Mouse (Mus musculus) midbrain, embryonic 15.5 days (tissue): ENCODE data around the gene Bola2. TPM values are rescaled to one million over a fixed set of nuclear protein-coding genes. Genes with fewer than 3 reads are reported as not detected.
"Not testable (repeated sequence)": the region's sequence is repeated elsewhere in the genome, so short reads cannot be mapped to it uniquely, and the experiment has no call there.

Source experiments
- ATAC-seq: fragments of 200-750 bp; cut with Nextera tagmentation; replicated peaks from 2 replicates; pipeline ENCODE4 v1.8.0; 2017; ENCODE audit warnings: moderate TSS enrichment
- H3K27ac ChIP-seq: fragments of 300-500 bp; sonication (generic); 2 replicates; pipeline ENCODE4 v1.5.1; 2015; ENCODE audit warnings: mild to moderate bottlenecking, inconsistent platforms
- H3K27me3 ChIP-seq: fragments of 300-500 bp; sonication (generic); replicated peaks from 2 replicates; pipeline ENCODE4 v1.6.1; 2015; ENCODE audit warnings: inconsistent platforms
- H3K36me3 ChIP-seq: fragments of 300-500 bp; sonication (generic); replicated peaks from 2 replicates; pipeline ENCODE4 v1.6.1; 2015; ENCODE audit warnings: inconsistent platforms
- H3K4me1 ChIP-seq: fragments of 300-500 bp; sonication (generic); 2 replicates; pipeline ENCODE4 v1.6.1; 2015; ENCODE audit warnings: inconsistent platforms
- H3K4me2 ChIP-seq: fragments of 300-500 bp; sonication (generic); 2 replicates; pipeline ENCODE4 v1.6.1; 2015; ENCODE audit warnings: inconsistent platforms, mild to moderate bottlenecking, moderate library complexity
- H3K4me3 ChIP-seq: fragments of 300-500 bp; sonication (generic); 2 replicates; pipeline ENCODE4 v1.5.1; 2015; ENCODE audit warnings: mild to moderate bottlenecking, inconsistent platforms
- H3K9ac ChIP-seq: fragments of 300-500 bp; sonication (generic); 2 replicates; pipeline ENCODE4 v1.6.1; 2015; ENCODE audit warnings: mild to moderate bottlenecking, inconsistent platforms
- H3K9me3 ChIP-seq: fragments of 300-500 bp; sonication (generic); 2 replicates; pipeline ENCODE4 v1.6.1; 2016; ENCODE audit warnings: inconsistent platforms
- WGBS: fragments of 180-500 bp; shearing (Covaris S2); methylation state at CpG from one replicate; pipeline ENCODE4 v1.1.7; 2015; ENCODE audit warnings: mixed read lengths; 5-methylcytosine and 5-hydroxymethylcytosine counted together
- polyA plus RNA-seq: library from polyadenylated mRNA; unstranded; fragments of >200 nt; fragmentation: Nextera tagmentation; extraction: Ambion mirVana; gene quantifications from 2 replicates; pipeline ENCODE4 v1.2.1, GENCODE M21; 2015

Bola2 gene
- polyA plus RNA-seq, 1 experiment from 2014 or later, result 126 TPM

GRCm38 (mm10) chr7:126721635-126722034 is 26.4 kb downstream of the Bola2 start:
- ATAC-seq, result no peak
- H3K9ac ChIP-seq, result no peak overlapping the region
- no peak overlapping the region for H3K4me3 ChIP-seq
- no peak overlapping the region for H3K4me2 ChIP-seq
- no peaks in the 10 kb centered on the region for H3K36me3 ChIP-seq
- no peaks in the 10 kb centered on the region for H3K9me3 ChIP-seq
- no peaks in the 10 kb centered on the region for H3K4me1 ChIP-seq
- H3K27me3 ChIP-seq, result no peaks in the 10 kb centered on the region
- H3K27ac ChIP-seq, result no peak overlapping the region
- 90% methylated on average over 13 of the region's 13 CpGs for WGBS

GRCm38 (mm10) chr7:126725077-126725476 is 29.9 kb downstream of the Bola2 start:
- H3K4me3 ChIP-seq, result no peak overlapping the region
- H3K4me2 ChIP-seq, result no peak overlapping the region
- no peak overlapping the region for H3K9ac ChIP-seq
- H3K9me3 ChIP-seq, result no peaks in the 10 kb centered on the region
- no peaks in the 10 kb centered on the region for H3K4me1 ChIP-seq
- no peaks in the 10 kb centered on the region for H3K27me3 ChIP-seq
- WGBS, result 63% methylated on average over 3 of the region's 3 CpGs
- no peak overlapping the region for H3K27ac ChIP-seq
- H3K36me3 ChIP-seq, result no peaks in the 10 kb centered on the region
- ATAC-seq, result no peak

- H3K27ac ChIP-seq, result no peak overlapping the region
- no peak overlapping the region for H3K4me3 ChIP-seq
- no peaks in the 10 kb centered on the region for H3K4me1 ChIP-seq
- H3K36me3 ChIP-seq, result no peaks in the 10 kb centered on the region
- no peaks in the 10 kb centered on the region for H3K27me3 ChIP-seq
- no peak overlapping the region for H3K9ac ChIP-seq
- no peak for ATAC-seq
- 85% methylated on average over 5 of the region's 5 CpGs for WGBS
- H3K9me3 ChIP-seq, result no peaks in the 10 kb centered on the region
- H3K4me2 ChIP-seq, result no peak overlapping the region
Observed at GRCm38 (mm10) chr7:126725667-126726066, 30.5 kb downstream of the Bola2 start.

- H3K4me1 ChIP-seq, H3K36me3 ChIP-seq, H3K9ac ChIP-seq, H3K27ac ChIP-seq, H3K27me3 ChIP-seq, H3K4me3 ChIP-seq, ATAC-seq, H3K4me2 ChIP-seq, H3K9me3 ChIP-seq: not testable (repeated sequence)
- 82% methylated on average over 4 of the region's 4 CpGs for WGBS
Observed at GRCm38 (mm10) chr7:126730256-126730789, 35.1 kb downstream of the Bola2 start.

GRCm38 (mm10) chr7:126736122-126736521 is 40.9 kb downstream of the Bola2 start:
- H3K27ac ChIP-seq, result no peak overlapping the region
- no peaks in the 10 kb centered on the region for H3K9me3 ChIP-seq
- WGBS, result 81% methylated on average over 8 of the region's 8 CpGs
- no peaks in the 10 kb centered on the region for H3K36me3 ChIP-seq
- H3K4me1 ChIP-seq, result no peaks in the 10 kb centered on the region
- no peak overlapping the region for H3K4me3 ChIP-seq
- no peak overlapping the region for H3K9ac ChIP-seq
- H3K4me2 ChIP-seq, result no peak overlapping the region
- ATAC-seq, result no peak
- H3K27me3 ChIP-seq, result no peaks in the 10 kb centered on the region

GRCm38 (mm10) chr7:126739551-126739950 is 44.4 kb downstream of the Bola2 start:
- WGBS, result 81% methylated on average over 17 of the region's 17 CpGs
- Histone ChIP-seq H3K4me2 (no peak overlapping the region), H3K9ac (no peak overlapping the region), H3K27ac (no peak overlapping the region), H3K4me1 (no peaks in the 10 kb centered on the region), H3K9me3 (no peaks in the 10 kb centered on the region), H3K36me3 (no peaks in the 10 kb centered on the region), H3K4me3 (no peak overlapping the region), H3K27me3 (no peaks in the 10 kb centered on the region)
- no peak for ATAC-seq

- Histone ChIP-seq H3K36me3 (no peaks in the 10 kb centered on the region), H3K9ac (no peak overlapping the region), H3K27ac (no peak overlapping the region), H3K27me3 (no peaks in the 10 kb centered on the region), H3K4me2 (no peak overlapping the region), H3K4me1 (no peaks in the 10 kb centered on the region), H3K4me3 (no peak overlapping the region), H3K9me3 (no peaks in the 10 kb centered on the region)
- WGBS, result 66% methylated on average over 13 of the region's 13 CpGs
- ATAC-seq, result no peak
Observed at GRCm38 (mm10) chr7:126740132-126740735, 45.0 kb downstream of the Bola2 start.

- 81% methylated on average over 5 of the region's 5 CpGs for WGBS
- Histone ChIP-seq H3K27ac (no peak overlapping the region), H3K9me3 (no peaks in the 10 kb centered on the region), H3K4me2 (no peak overlapping the region), H3K27me3 (no peaks in the 10 kb centered on the region), H3K36me3 (no peaks in the 10 kb centered on the region), H3K4me1 (no peaks in the 10 kb centered on the region), H3K9ac (no peak overlapping the region), H3K4me3 (no peak overlapping the region)
- ATAC-seq, result no peak
Observed at GRCm38 (mm10) chr7:126740977-126741376, 45.8 kb downstream of the Bola2 start.

GRCm38 (mm10) chr7:126741452-126741851 is 46.3 kb downstream of the Bola2 start:
- no peaks in the 10 kb centered on the region for H3K9me3 ChIP-seq
- no peak overlapping the region for H3K9ac ChIP-seq
- H3K27me3 ChIP-seq, result no peaks in the 10 kb centered on the region
- no peak for ATAC-seq
- 91% methylated on average over 5 of the region's 5 CpGs for WGBS
- H3K27ac ChIP-seq, result no peak overlapping the region
- no peaks in the 10 kb centered on the region for H3K36me3 ChIP-seq
- H3K4me2 ChIP-seq, result no peak overlapping the region
- no peaks in the 10 kb centered on the region for H3K4me1 ChIP-seq
- H3K4me3 ChIP-seq, result no peak overlapping the region

GRCm38 (mm10) chr7:126741964-126742482 is 46.8 kb downstream of the Bola2 start:
- ATAC-seq, result no peak
- H3K4me3 ChIP-seq, result no peak overlapping the region
- H3K36me3 ChIP-seq, result no peaks in the 10 kb centered on the region
- H3K4me1 ChIP-seq, result no peaks in the 10 kb centered on the region
- no peaks in the 10 kb centered on the region for H3K27me3 ChIP-seq
- no peak overlapping the region for H3K9ac ChIP-seq
- no peak overlapping the region for H3K27ac ChIP-seq
- 92% methylated on average over 13 of the region's 13 CpGs for WGBS
- no peaks in the 10 kb centered on the region for H3K9me3 ChIP-seq
- H3K4me2 ChIP-seq, result no peak overlapping the region

- Histone ChIP-seq H3K27ac (no peak overlapping the region), H3K4me1 (no peaks in the 10 kb centered on the region), H3K36me3 (no peaks in the 10 kb centered on the region), H3K27me3 (no peaks in the 10 kb centered on the region), H3K9me3 (no peaks in the 10 kb centered on the region), H3K4me3 (no peak overlapping the region), H3K9ac (no peak overlapping the region), H3K4me2 (no peak overlapping the region)
- ATAC-seq, result no peak
- WGBS, result 89% methylated on average over 12 of the region's 12 CpGs
Observed at GRCm38 (mm10) chr7:126746066-126746465, 50.9 kb downstream of the Bola2 start.

- Histone ChIP-seq H3K36me3 (no peaks in the 10 kb centered on the region), H3K4me2 (no peak overlapping the region), H3K27ac (no peak overlapping the region), H3K4me1 (no peaks in the 10 kb centered on the region), H3K27me3 (no peaks in the 10 kb centered on the region), H3K4me3 (no peak overlapping the region), H3K9ac (no peak overlapping the region), H3K9me3 (no peaks in the 10 kb centered on the region)
- no peak for ATAC-seq
- 42% methylated on average over 6 of the region's 6 CpGs for WGBS
Observed at GRCm38 (mm10) chr7:126746798-126747197, 51.6 kb downstream of the Bola2 start.

GRCm38 (mm10) chr7:126748824-126749223 is 53.6 kb downstream of the Bola2 start:
- H3K27ac ChIP-seq, result no peak overlapping the region
- WGBS, result 78% methylated on average over 7 of the region's 7 CpGs
- no peak overlapping the region for H3K9ac ChIP-seq
- ATAC-seq, result no peak
- no peak overlapping the region for H3K4me2 ChIP-seq
- no peaks in the 10 kb centered on the region for H3K4me1 ChIP-seq
- no peaks in the 10 kb centered on the region for H3K27me3 ChIP-seq
- no peaks in the 10 kb centered on the region for H3K9me3 ChIP-seq
- H3K4me3 ChIP-seq, result no peak overlapping the region
- H3K36me3 ChIP-seq, result no peaks in the 10 kb centered on the region
